Mouse (Mus musculus): ENCODE data around the gene Filip1. TPM values are rescaled to one million over a fixed set of nuclear protein-coding genes. Genes with fewer than 3 reads are reported as not detected.

The Filip1 gene
- polyA plus RNA-seq, 1 experiment from 2014 or later, result 3.5 TPM

DNA sequence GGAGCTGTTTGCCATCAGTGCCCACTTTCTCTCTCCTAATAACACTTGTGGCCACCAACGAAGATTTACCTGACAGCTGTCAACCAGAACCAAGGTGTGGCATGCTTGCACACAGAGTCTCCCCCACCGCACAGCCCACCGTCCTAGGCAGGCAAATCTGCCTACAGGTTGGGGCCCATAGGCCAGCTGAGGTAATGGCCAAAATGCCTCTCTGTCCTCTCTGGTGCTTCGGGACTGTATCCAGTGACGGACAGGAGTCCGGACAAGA lies 90.2 kb downstream of the Filip1 start:
- ATAC-seq (replicated peaks; ENCODE audit: insufficient number of reproducible peaks, low FRiP score, low TSS enrichment, low read depth), result no peak
- H3K4me2 ChIP-seq (ENCODE audit: low read depth, low read length), result no peak overlapping the region

GRCm38 (mm10) chr9:79921701-79922492 lies 90.8 kb downstream of the Filip1 start:
- no peak overlapping the region for H3K4me3 ChIP-seq (ENCODE audit: low read depth, low read length)
- H3K9me3 ChIP-seq (replicated peaks; ENCODE audit: control insufficient read depth, low read length), result no peaks in the 10 kb centered on the region
- no peaks in the 10 kb centered on the region for H3K27me3 ChIP-seq (ENCODE audit: control insufficient read depth, insufficient read depth, low read length)
- DNase-seq (ENCODE audit: low spot score) (peak; percentile 32), ATAC-seq (replicated peaks; ENCODE audit: insufficient number of reproducible peaks, low FRiP score, low TSS enrichment, low read depth) (0 out of 2 replicates have a peak, but pooled peaks have one; percentile 50)
- 53% methylated on average over 10 of the region's 10 CpGs for whole genome bisulfite sequencing
- no peaks in the 10 kb centered on the region for H3K4me1 ChIP-seq (ENCODE audit: control insufficient read depth, insufficient read depth, low read length)
- no peaks in the 10 kb centered on the region for H3K36me3 ChIP-seq (replicated peaks; ENCODE audit: control insufficient read depth, insufficient read depth, low read depth, low read length)
- no peak overlapping the region for H3K4me2 ChIP-seq (ENCODE audit: low read depth, low read length)
- H3K9ac ChIP-seq (replicated peaks; ENCODE audit: low read length), result no peak overlapping the region
- H3K27ac ChIP-seq (replicated peaks; ENCODE audit: low read depth, low read length), result no peak overlapping the region

More for the DNA sequence above, 90.2 kb downstream of the Filip1 start:
- Histone ChIP-seq H3K9ac (replicated peaks; ENCODE audit: low read length) (no peak overlapping the region), H3K4me1 (ENCODE audit: control insufficient read depth, insufficient read depth, low read length) (no peaks in the 10 kb centered on the region), H3K27ac (replicated peaks; ENCODE audit: low read depth, low read length) (no peak overlapping the region), H3K36me3 (replicated peaks; ENCODE audit: control insufficient read depth, insufficient read depth, low read depth, low read length) (no peaks in the 10 kb centered on the region), H3K4me3 (ENCODE audit: low read depth, low read length) (no peak overlapping the region), H3K9me3 (replicated peaks; ENCODE audit: control insufficient read depth, low read length) (no peaks in the 10 kb centered on the region), H3K27me3 (ENCODE audit: control insufficient read depth, insufficient read depth, low read length) (no peaks in the 10 kb centered on the region)
- no peak for DNase-seq (ENCODE audit: low spot score)
- 81% methylated on average over 6 of the region's 6 CpGs for WGBS

DNA sequence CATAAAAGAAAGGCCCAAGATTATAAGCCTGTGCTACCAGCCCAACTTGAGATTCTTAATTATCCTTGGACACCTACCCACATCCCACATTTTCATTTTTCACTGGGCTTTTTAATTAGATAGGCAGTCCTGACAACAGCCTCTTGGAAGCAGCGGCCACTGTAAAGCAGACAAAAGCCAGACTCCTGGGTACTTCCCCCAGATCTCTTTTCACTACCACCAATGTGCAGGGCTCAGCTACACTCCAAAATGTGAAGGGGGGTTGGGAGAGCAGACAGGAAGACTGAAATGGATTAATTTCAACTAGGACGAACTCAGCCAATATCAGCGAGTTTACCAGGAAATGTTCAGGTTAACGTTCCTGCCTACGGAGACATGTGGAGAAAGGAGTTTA lies 92.1 kb downstream of the Filip1 start:
- peak; percentile 21 for DNase-seq (ENCODE audit: low spot score)
- H3K9me3 ChIP-seq (replicated peaks; ENCODE audit: control insufficient read depth, low read length), result no peaks in the 10 kb centered on the region
- no peaks in the 10 kb centered on the region for H3K4me1 ChIP-seq (ENCODE audit: control insufficient read depth, insufficient read depth, low read length)
- WGBS, result 68% methylated on average over 5 of the region's 5 CpGs
- ATAC-seq (replicated peaks; ENCODE audit: insufficient number of reproducible peaks, low FRiP score, low TSS enrichment, low read depth), result no peak
- no peaks in the 10 kb centered on the region for H3K27me3 ChIP-seq (ENCODE audit: control insufficient read depth, insufficient read depth, low read length)
- H3K4me3 ChIP-seq (ENCODE audit: low read depth, low read length), result no peak overlapping the region
- no peak overlapping the region for H3K4me2 ChIP-seq (ENCODE audit: low read depth, low read length)
- no peak overlapping the region for H3K9ac ChIP-seq (replicated peaks; ENCODE audit: low read length)
- no peaks in the 10 kb centered on the region for H3K36me3 ChIP-seq (replicated peaks; ENCODE audit: control insufficient read depth, insufficient read depth, low read depth, low read length)
- H3K27ac ChIP-seq (replicated peaks; ENCODE audit: low read depth, low read length), result no peak overlapping the region

DNA sequence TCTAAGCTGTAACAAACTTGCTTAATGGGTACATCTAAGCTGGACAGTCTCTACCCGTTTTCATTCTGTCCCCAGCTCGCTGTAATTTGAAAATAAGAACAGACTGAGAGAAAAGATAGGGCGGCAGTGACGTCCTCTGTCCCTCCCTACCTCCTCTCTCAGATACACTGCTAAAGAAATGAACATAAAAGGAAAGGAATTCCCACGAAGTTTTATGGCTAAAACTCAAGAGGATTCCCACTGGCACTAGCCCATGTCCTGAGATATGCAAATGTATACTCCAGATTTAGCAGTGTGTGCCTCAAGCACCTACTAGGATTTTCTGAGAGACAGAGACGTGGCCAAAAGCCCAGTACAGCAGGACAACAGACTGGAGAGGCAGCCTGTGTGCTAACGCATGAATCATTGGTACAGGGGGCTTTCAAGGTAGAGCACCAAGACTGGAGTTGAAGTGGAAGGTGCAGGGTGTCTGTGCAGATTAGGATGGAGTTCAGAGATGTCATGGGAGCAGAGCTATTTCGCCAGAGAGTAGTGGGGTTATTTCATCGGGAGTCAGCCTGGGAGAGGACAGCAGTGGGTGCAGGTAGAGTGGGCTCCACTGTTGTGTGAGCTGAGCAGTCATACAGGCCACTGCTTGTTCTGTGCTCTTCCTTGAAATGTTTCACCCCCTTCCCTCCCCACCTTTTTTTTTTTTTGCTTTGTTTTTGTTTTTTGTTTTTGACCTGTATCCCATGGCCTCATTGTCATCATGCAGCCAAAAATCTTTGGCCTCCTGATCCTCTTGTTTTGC lies 92.7 kb downstream of the Filip1 start:
- 73% methylated on average over 9 of the region's 9 CpGs for WGBS
- H3K36me3 ChIP-seq (replicated peaks; ENCODE audit: control insufficient read depth, insufficient read depth, low read depth, low read length), result no peaks in the 10 kb centered on the region
- no peak overlapping the region for H3K9ac ChIP-seq (replicated peaks; ENCODE audit: low read length)
- ATAC-seq (replicated peaks; ENCODE audit: insufficient number of reproducible peaks, low FRiP score, low TSS enrichment, low read depth), result no peak
- no peaks in the 10 kb centered on the region for H3K27me3 ChIP-seq (ENCODE audit: control insufficient read depth, insufficient read depth, low read length)
- H3K4me3 ChIP-seq (ENCODE audit: low read depth, low read length), result no peak overlapping the region
- no peak overlapping the region for H3K4me2 ChIP-seq (ENCODE audit: low read depth, low read length)
- no peaks in the 10 kb centered on the region for H3K9me3 ChIP-seq (replicated peaks; ENCODE audit: control insufficient read depth, low read length)
- H3K4me1 ChIP-seq (ENCODE audit: control insufficient read depth, insufficient read depth, low read length), result no peaks in the 10 kb centered on the region
- H3K27ac ChIP-seq (replicated peaks; ENCODE audit: low read depth, low read length), result no peak overlapping the region
- no peak for DNase-seq (ENCODE audit: low spot score)

DNA sequence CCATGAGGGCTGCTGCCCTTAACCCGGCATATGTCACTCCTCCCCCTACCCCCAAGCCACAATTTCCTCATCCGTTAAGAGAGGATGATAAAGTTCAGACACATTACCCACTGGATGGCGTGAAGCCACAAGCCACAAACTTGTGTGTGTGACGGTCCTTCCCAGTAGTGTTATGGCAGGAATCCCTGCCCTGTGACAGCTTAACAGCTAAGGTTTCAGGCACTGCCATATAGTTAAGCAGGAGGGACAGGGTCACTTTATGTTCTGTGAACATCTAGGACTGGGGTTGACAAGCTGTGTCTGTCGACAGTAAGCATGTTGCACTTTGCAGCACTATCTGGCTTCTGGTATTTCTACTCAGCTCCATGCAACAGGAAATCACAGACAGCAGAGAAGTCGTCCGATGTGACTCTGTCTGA lies 93.3 kb downstream of the Filip1 start:
- WGBS, result 77% methylated on average over 7 of the region's 7 CpGs
- Histone ChIP-seq H3K4me2 (ENCODE audit: low read depth, low read length) (no peak overlapping the region), H3K4me1 (ENCODE audit: control insufficient read depth, insufficient read depth, low read length) (no peaks in the 10 kb centered on the region), H3K27me3 (ENCODE audit: control insufficient read depth, insufficient read depth, low read length) (no peaks in the 10 kb centered on the region), H3K36me3 (replicated peaks; ENCODE audit: control insufficient read depth, insufficient read depth, low read depth, low read length) (no peaks in the 10 kb centered on the region), H3K4me3 (ENCODE audit: low read depth, low read length) (no peak overlapping the region), H3K9me3 (replicated peaks; ENCODE audit: control insufficient read depth, low read length) (no peaks in the 10 kb centered on the region), H3K27ac (replicated peaks; ENCODE audit: low read depth, low read length) (no peak overlapping the region), H3K9ac (replicated peaks; ENCODE audit: low read length) (no peak overlapping the region)
- DNase-seq (ENCODE audit: low spot score) (no peak), ATAC-seq (replicated peaks; ENCODE audit: insufficient number of reproducible peaks, low FRiP score, low TSS enrichment, low read depth) (no peak)

DNA sequence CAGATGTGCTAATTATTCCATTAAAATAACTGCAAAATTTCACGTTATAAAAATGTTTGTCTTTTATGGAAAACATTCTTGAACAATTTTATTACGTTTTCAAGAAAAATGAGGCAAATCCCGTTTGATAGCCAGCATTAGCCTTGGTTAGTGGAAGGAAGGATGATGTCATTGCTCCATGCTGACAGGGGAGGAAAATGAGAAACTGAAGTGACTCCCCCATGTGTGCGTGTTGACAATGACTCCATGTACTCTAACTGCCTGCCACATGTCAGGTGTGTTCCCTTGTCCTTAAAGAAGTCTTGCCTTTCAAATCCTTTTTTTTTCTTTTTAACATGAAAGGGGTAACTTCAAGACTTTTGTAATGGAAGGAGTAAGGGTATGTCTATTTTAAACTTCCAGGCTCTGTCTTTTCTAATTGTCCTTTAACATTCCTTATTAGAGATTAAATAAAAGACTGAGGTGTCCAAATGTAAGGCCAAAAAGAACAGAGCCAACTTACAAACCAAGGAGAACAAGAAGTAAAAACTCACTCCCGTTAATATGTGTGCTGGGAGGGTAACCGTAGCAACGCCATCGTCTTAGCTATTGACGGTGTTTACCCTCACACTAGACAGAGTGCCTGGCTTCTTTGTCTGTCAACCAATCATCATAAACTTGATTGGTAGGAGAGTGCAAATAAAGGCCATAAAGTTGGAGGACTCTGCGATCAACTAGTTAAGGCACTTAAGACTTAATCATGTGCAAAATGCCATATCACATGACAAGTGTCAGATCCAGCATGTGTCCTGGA lies 94.1 kb downstream of the Filip1 start:
- Histone ChIP-seq H3K27me3 (ENCODE audit: control insufficient read depth, insufficient read depth, low read length) (no peaks in the 10 kb centered on the region), H3K27ac (replicated peaks; ENCODE audit: low read depth, low read length) (no peak overlapping the region), H3K4me2 (ENCODE audit: low read depth, low read length) (no peak overlapping the region), H3K4me1 (ENCODE audit: control insufficient read depth, insufficient read depth, low read length) (no peaks in the 10 kb centered on the region), H3K9ac (replicated peaks; ENCODE audit: low read length) (no peak overlapping the region), H3K9me3 (replicated peaks; ENCODE audit: control insufficient read depth, low read length) (no peaks in the 10 kb centered on the region), H3K36me3 (replicated peaks; ENCODE audit: control insufficient read depth, insufficient read depth, low read depth, low read length) (no peaks in the 10 kb centered on the region), H3K4me3 (ENCODE audit: low read depth, low read length) (no peak overlapping the region)
- DNase-seq (ENCODE audit: low spot score) (no peak), ATAC-seq (replicated peaks; ENCODE audit: insufficient number of reproducible peaks, low FRiP score, low TSS enrichment, low read depth) (no peak)
- 78% methylated on average over 10 of the region's 10 CpGs for WGBS

- no peak overlapping the region for H3K27ac ChIP-seq (replicated peaks; ENCODE audit: low read depth, low read length)
- no peaks in the 10 kb centered on the region for H3K27me3 ChIP-seq (ENCODE audit: control insufficient read depth, insufficient read depth, low read length)
- no peak for DNase-seq (ENCODE audit: low spot score)
- no peaks in the 10 kb centered on the region for H3K9me3 ChIP-seq (replicated peaks; ENCODE audit: control insufficient read depth, low read length)
- H3K4me3 ChIP-seq (ENCODE audit: low read depth, low read length), result no peak overlapping the region
- no peak overlapping the region for H3K4me2 ChIP-seq (ENCODE audit: low read depth, low read length)
- 50% methylated on average over 4 of the region's 4 CpGs for WGBS
- no peak for ATAC-seq (replicated peaks; ENCODE audit: insufficient number of reproducible peaks, low FRiP score, low TSS enrichment, low read depth)
- H3K4me1 ChIP-seq (ENCODE audit: control insufficient read depth, insufficient read depth, low read length), result no peaks in the 10 kb centered on the region
- no peak overlapping the region for H3K9ac ChIP-seq (replicated peaks; ENCODE audit: low read length)
- H3K36me3 ChIP-seq (replicated peaks; ENCODE audit: control insufficient read depth, insufficient read depth, low read depth, low read length), result no peaks in the 10 kb centered on the region
Measured at GRCm38 (mm10) chr9:79914276-79914675, 98.4 kb downstream of the Filip1 start.
